Mouse (Mus musculus) neural tube, embryonic 10.5 days (tissue): ENCODE data around the gene Mfng.

Experiments
- DNase-seq: peaks from one replicate; pipeline ENCODE4 v3.0.0-alpha.2; 2017; ENCODE audit warnings: low spot score; ENCODE audit errors: extremely low spot score

Gene Mfng

DNA sequence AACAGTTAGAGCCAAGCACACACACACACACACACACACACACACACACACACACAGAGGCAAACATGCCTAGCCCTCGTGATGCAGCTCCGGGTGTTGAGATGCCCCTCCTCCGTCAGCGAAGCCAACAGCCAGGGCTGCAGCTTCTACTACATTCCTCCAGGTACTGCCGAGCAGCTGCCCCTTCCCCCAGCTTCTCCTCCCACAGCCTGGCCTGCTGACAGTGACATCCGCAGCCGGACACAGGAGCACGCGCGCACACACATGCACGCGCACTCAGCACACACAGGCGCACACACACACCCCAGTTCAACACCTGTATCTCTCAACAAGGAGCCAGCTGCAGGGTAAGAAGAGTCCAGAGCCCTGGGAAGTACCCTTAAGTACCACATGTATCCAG is 56.3 kb downstream of the Mfng start:
- no peak for DNase-seq

GRCm38 (mm10) chr15:78715856-78716255 is 57.4 kb downstream of the Mfng start:
- no peak for DNase-seq

GRCm38 (mm10) chr15:78713751-78714150 is 59.5 kb downstream of the Mfng start:
- DNase-seq: no peak

- DNase-seq: peak; percentile 42
These were observed 60.7 kb downstream of the Mfng start for GRCm38 (mm10) chr15:78712335-78713258.

DNA sequence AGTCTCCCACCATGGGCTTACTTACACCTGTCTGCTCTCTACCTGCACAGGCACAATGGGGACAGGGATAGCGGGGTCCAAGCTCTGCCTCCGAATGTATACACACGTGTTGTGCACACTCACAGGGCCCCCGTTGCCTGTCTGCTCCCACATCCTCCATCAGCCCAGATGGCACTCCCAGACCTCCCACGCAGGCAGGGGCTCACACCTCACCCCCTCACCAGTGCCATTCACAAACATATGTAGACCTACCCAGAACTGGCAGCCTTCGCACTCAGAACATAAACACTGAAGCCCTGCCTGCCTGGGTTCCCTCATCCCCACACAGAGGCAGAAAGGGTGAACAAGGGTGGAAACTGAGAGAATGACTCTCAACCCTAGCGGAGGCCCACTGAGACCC is 61.3 kb downstream of the Mfng start:
- no peak for DNase-seq

- DNase-seq: no peak
These were observed 62.6 kb downstream of the Mfng start for GRCm38 (mm10) chr15:78710634-78711033.

- no peak for DNase-seq
These were observed 63.5 kb downstream of the Mfng start for GRCm38 (mm10) chr15:78709767-78710166.

DNA sequence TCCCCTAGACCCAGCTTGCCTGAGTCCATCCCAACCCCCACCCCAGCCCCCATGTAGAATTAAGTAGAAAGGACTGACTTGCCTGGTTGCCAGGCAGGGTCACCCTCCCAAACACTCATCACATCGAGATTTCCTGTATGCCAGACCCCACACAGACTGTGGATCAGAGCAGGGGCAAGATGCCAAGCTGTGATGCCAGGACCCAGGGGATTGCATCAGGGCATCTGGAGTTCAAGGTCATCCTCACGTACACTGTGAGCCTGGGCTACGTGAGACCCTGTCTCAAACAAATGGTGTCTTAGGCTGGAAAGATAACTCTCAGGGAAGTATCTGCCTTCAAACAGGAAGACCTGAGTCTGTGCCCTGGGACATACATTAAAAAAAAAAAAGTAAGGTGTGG is 66.6 kb downstream of the Mfng start:
- DNase-seq: no peak
